Mouse (Mus musculus): Measurements from ENCODE around the gene Awat2.

DNA sequence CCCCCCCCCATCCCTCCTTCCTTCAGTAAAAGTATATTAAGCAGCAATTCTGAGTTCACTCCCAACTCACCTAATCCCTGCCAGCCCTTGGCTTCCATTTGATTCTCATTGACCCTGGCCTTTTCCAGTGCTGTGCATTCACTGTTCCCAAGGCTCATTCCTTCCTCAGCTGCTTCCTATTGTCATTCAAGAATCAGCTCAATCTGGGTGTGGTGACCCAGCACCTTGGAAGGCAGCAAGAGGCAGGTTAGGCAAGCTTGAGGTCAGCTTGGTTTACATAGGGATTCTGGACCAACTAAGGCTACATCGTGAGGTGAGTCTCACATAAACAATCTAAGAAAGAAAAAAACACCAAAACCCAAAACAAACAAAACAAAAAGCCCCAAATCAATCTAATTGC is 33.3 kb downstream of the Awat2 start:
- no peak for TF ChIP-seq CTCF (IDR thresholded peaks at IDR 0.05)
- no peak for TF ChIP-seq EP300 (IDR thresholded peaks at IDR 0.05)

All from lung, postnatal 0 days (tissue).